Mouse (Mus musculus) gastrocnemius, adult 2 months (tissue): ENCODE measurements around the gene Hopx. TPM values are rescaled to one million over a fixed set of nuclear protein-coding genes. Genes with fewer than 3 reads are reported as not detected.

Experiments used
- DNase-seq: peaks from one replicate; pipeline ENCODE4 v3.0.0; 2022
- H3K27ac ChIP-seq: fragments of 200-600 bp; 2 replicates; pipeline ENCODE4 v1.8.1; 2022; ENCODE audit warnings: mild to moderate bottlenecking
- H3K4me3 ChIP-seq: fragments of 200-600 bp; 2 replicates; pipeline ENCODE4 v1.8.1; 2022; ENCODE audit warnings: mild to moderate bottlenecking, moderate library complexity
- CTCF ChIP-seq: fragments of 200-600 bp; IDR thresholded peaks from 2 replicates; pipeline ENCODE4 v1.8.1; 2022; ENCODE audit warnings: antibody characterized with exemption, mild to moderate bottlenecking, moderate library complexity
- intact Hi-C: fragments of 180-260 bp; cut with DNase I; formaldehyde crosslinking; loops from one replicate; pipeline ENCODE4 v1.15.1; 2025
- long read RNA-seq, 2 experiments: library from polyadenylated mRNA; stranded (forward); transcript quantifications; one replicate each; pipeline ENCODE4 v2.0.0; 2021
- total RNA-seq, 2 experiments: library from RNA; stranded (reverse); gene quantifications; 2 replicates each; pipeline ENCODE4 v1.2.3; 2021

Gene Hopx
- 1 to 10 TPM; 2.2 to 5.4 TPM for total RNA-seq
- long read RNA-seq, experiment 1, partial matches to known transcripts = 0 of 3 reads
- long read RNA-seq, experiment 1, other reads (novel, unspliced or antisense) = 0 of 3 reads
- long read RNA-seq, experiment 2, partial matches to known transcripts = 1 of 7 reads
- long read RNA-seq, experiment 2, other reads (novel, unspliced or antisense) = 0 of 7 reads

DNA sequence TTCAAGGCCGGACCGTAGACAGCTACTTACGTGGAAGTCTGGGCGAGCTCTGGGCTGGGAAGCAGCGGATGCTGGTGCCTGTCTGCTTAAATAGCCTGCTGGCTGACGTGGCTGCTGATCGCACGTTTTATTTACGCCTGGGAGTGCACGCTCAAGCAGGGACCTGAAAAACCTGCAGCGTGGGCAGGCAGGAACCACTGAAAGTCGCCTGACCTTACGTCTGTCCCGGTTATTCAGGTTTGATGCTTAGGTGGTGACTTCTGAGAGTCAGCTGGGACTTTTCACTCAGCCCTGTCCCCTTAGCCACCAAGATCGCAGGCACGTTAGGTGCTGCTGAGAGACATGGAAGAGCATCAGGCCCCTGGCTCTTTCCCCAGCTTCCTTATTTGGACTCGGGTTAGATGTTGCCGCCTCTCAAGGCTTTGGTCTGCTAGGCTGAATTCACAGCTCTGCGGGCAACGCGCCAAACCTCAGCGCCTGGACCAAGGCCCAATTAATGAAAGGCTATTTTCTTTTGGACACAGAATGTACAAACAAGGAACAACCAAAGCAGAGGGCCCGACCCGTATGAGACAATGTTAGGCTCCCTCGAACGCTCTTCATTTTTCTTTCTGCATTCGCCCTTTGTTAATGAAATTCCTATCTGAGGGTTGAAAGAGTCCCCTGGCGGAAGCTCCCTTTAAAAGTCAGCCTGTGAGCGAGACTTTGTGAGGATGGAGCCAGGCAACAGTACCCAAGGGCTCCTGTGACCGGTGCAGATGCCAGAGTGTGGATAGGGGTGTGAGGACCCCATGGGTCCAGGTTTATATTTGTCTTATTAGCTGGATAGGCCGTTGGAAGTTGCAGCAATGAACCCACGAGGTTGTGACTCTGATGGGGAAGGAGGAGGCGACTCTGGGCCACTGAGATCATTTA lies at the start of gene Hopx:
TSS of gene Hopx (minus strand) at position 305 of the 915 bp plus-strand sequence.
- intact Hi-C loops = loop anchor here (2.0 kb wide), 1 partner anchor 20 kb away; no protein-coding TSS in a partner anchor
- DNase-seq = peak; percentile 75
- H3K27ac ChIP-seq = peak within 1 kb of the TSS; percentile 43; the same call in 1 of the 2 replicates
- H3K4me3 ChIP-seq = peak within 1 kb of the TSS; percentile 37
- TF ChIP-seq CTCF = no peak

DNA sequence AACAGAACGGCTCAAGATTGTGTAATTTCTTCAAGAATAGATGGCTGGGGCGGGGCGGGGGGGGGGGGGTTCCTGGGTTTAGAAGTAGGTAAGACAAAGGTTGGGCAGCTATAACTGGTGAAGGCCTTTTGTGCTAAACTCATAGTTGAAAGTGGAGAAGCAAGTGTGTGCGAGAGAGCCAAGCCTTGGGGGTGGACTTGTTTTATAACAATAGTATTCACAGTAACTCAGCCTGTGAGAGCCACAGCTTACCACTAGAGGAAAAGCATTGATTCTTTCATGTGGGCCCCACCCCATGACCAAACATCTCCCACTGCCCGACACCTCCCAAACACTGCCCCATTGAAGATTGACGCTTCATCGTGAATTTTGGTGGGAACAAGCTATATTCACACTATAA lies 48.7 kb upstream of the Hopx start:
- no peak overlapping the region for H3K4me3 ChIP-seq
- intact Hi-C loops = no loop called here
- no peak for TF ChIP-seq CTCF
- no peak overlapping the region for H3K27ac ChIP-seq
- DNase-seq = no peak

- no peak for DNase-seq
- intact Hi-C loops = no loop called here
- Histone ChIP-seq H3K27ac (no peak overlapping the region), H3K4me3 (no peak overlapping the region)
- TF ChIP-seq CTCF = no peak
Observed at GRCm38 (mm10) chr5:77162566-77162965, 47.6 kb upstream of the Hopx start.

DNA sequence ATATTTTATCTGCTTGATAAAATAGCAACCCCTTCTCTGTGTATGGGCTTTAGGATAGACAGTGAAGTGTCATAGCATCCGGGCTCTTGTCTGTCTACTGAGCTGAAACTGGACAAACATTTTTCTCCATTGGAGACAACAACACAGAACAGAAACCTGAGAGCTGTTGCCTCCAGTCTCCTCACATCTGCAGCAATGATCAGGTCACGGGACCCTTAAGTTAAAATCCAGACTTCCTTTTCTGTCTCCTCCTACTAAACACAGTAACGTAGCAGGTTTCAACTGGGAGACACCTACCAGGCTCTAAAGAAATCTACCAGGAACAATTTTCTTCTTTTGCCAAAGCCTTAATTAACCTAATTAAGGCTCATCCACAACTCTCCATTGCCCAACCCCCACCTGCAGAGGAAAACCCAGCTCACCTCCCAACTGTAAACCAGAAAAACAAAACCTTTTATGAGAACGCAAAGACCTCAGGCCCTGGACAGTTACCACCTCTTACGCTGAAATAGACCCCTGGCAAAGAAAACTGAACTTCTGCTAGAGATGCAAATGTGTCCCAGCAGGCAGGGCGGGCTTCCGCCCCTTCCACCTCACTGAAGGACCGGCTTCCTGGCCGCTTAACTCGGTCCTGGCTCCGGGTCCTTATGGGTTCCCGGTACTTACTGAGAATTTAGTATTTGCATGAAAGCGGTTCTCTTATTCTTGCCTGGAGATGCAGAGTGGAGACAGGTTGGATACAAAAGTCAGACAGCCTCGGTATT lies 43.0 kb upstream of the Hopx start:
- peak; percentile 43 for DNase-seq
- TF ChIP-seq CTCF = no peak
- intact Hi-C loops = no loop called here
- Histone ChIP-seq H3K4me3 (peak overlapping the region; percentile 43), H3K27ac (peak overlapping the region; percentile 72)

- Histone ChIP-seq H3K4me3 (no peak overlapping the region), H3K27ac (peak overlapping the region; percentile 65)
- DNase-seq = no peak
- TF ChIP-seq CTCF = no peak
- intact Hi-C loops = no loop called here
Observed at GRCm38 (mm10) chr5:77156938-77157337, 42.0 kb upstream of the Hopx start.

- no peak for TF ChIP-seq CTCF
- DNase-seq = no peak
- intact Hi-C loops = no loop called here
- Histone ChIP-seq H3K4me3 (no peak overlapping the region), H3K27ac (no peak overlapping the region)
Observed at GRCm38 (mm10) chr5:77155526-77155925, 40.6 kb upstream of the Hopx start.

- H3K27ac ChIP-seq = no peak overlapping the region
- no peak for DNase-seq
- H3K4me3 ChIP-seq = no peak overlapping the region
- no peak for TF ChIP-seq CTCF
- intact Hi-C loops = no loop called here
Observed at GRCm38 (mm10) chr5:77154812-77155211, 39.9 kb upstream of the Hopx start.

- TF ChIP-seq CTCF = no peak
- intact Hi-C loops = no loop called here
- Histone ChIP-seq H3K4me3 (no peak overlapping the region), H3K27ac (no peak overlapping the region)
- no peak for DNase-seq
Observed at GRCm38 (mm10) chr5:77151738-77152137, 36.8 kb upstream of the Hopx start.

- TF ChIP-seq CTCF = no peak
- no peak overlapping the region for H3K27ac ChIP-seq
Observed at GRCm38 (mm10) chr5:77151075-77151474, 36.2 kb upstream of the Hopx start.

DNA sequence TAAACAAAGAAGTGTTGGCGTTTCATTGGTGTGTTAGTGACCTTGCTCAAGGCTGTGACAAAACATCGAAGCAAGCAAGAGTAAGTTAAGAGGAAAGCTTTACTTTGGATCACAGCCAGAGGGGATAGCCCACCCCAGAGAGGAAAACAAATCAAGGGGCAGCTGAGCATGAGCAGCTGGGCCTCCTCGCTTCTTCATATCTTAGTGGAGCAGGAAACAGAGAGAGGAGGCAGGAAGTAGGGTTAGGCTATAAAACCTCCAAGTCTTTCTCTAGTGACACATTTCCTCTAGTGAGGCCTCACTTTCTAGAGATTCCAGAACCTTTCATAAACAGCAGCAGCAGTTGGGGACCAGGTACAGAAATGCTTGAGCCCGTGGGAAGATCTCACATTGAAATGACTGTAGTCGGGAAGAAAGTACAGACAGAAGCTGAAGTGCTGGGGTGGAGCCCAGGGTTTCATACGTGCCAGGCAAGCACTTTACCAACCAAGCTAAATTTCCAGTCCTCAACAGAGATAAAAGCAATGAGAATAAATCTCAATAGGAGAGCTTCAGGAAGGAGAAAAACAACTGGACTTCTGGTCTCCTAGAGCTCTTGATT lies 33.2 kb upstream of the Hopx start:
- no peak for TF ChIP-seq CTCF
- no peak for DNase-seq
- Histone ChIP-seq H3K4me3 (no peak overlapping the region), H3K27ac (no peak overlapping the region)
- intact Hi-C loops = no loop called here

More at GRCm38 (mm10) chr5:77151075-77151474, 36.2 kb upstream of the Hopx start:
- intact Hi-C loops = no loop called here
- H3K4me3 ChIP-seq = no peak overlapping the region
- DNase-seq = peak; percentile 28

GRCm38 (mm10) chr5:77146459-77147170 lies 31.7 kb upstream of the Hopx start:
- TF ChIP-seq CTCF = no peak
- H3K4me3 ChIP-seq = no peak overlapping the region
- intact Hi-C loops = no loop called here
- no peak overlapping the region for H3K27ac ChIP-seq
- no peak for DNase-seq

DNA sequence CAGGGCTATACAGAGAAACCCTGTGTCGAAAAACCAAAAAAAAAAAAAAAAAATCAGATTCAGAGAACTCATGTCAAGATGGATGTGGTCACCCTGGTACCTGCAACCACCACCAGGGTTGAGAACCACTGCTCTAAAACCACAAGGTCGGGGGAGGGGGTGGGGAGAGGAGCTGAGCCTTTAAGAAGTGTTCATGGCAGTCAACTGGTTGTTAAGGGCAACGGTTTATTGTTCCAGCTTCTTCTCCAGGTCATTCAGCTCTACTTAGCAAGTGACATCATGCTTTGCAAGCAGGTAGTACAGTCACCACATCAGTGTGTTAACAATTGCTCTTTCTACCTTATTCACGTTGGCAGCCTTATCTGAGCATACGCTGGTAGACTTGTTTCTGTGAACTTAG lies 29.7 kb upstream of the Hopx start:
- DNase-seq = no peak
- intact Hi-C loops = no loop called here

More for the DNA sequence above, 29.7 kb upstream of the Hopx start:
- Histone ChIP-seq H3K27ac (no peak overlapping the region), H3K4me3 (no peak overlapping the region)
- TF ChIP-seq CTCF = no peak
